Mouse (Mus musculus) layer of hippocampus, adult 18-20 months (tissue): ENCODE results near the gene Coq10b. TPM values are rescaled to one million over a fixed set of nuclear protein-coding genes. Genes with fewer than 3 reads are reported as not detected.

ENCODE experiments used
- DNase-seq, 2 experiments: peaks; one replicate each; pipeline ENCODE4 v3.0.0; 2022; ENCODE audit warnings: low spot score in 2 of 2
- total RNA-seq, 2 experiments: library from RNA; stranded (reverse); gene quantifications; 2 replicates each; pipeline ENCODE4 v1.2.3; 2021

Coq10b gene
- total RNA-seq, 2 experiments from 2014 or later, result 18.2 to 19.7 TPM

DNA sequence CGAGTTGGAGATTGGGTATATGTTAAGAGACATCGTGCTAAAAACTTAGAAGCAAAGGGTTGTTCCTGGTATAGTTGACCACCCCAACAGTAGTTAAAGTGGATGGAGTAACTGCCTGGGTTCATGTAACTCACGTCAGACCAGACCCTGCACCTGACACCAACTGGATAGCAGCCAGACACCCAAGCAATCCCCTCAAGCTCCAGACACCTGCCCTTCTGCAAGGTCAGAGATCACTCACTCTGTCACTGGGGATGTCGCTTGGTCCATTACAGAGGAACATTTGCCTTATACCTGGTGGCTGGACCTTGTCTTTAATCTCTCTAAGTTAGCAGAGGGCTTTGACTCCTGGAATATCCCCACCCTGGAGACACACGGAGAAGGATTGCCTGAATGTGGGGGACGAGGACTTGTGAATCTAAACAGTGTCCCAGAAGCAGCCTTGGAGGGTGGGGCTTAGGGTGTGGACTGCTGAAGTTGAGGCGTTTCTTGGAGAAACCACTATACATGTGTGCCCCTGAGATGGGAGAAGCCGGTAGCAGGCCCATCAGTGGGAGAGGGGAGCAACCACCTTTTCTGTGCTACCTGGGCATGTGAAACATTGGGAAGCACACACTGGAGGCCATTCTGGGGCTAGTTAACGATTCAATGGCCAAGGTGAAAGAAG is 54.5 kb downstream of the Coq10b start:
- DNase-seq, result no peak

DNA sequence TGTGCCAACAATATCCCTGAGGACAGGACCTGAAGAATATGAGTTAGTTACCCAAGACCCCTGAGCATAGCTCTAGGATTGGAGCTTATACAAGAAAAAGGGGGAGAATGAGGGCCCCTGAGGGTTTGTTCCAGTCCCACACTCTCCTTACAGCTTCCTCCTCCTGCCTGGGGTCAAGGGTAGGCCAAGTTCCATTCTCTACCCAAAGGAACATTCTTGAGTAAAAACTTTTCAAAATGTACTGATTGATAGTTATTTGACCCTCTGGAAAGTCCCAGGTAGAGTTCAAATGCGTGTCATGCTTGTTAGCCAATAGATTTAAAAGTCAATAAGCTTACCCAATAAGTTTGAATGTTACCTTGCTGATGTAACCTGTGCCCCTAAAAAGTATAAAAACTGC is 55.1 kb downstream of the Coq10b start:
- DNase-seq, result no peak

DNA sequence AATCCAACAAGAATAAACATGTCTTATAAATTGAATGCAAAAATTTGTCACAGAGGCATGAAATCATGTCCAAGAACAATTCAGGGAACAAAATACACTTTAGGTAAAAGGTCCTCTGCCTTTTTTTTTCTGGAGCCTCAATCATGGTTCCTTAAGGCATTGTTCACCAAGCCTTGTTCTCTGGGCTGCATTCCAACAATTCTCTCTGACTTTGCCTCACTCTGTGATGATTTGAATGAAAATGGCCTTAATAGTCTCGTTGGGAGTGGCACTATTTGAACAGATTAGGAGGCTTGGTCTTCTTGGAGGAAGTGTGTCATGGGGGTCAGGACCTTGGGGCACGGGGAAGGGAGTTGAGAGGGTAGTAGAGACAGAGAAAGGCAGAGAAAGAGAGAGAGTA is 55.9 kb downstream of the Coq10b start:
- no peak for DNase-seq

DNA sequence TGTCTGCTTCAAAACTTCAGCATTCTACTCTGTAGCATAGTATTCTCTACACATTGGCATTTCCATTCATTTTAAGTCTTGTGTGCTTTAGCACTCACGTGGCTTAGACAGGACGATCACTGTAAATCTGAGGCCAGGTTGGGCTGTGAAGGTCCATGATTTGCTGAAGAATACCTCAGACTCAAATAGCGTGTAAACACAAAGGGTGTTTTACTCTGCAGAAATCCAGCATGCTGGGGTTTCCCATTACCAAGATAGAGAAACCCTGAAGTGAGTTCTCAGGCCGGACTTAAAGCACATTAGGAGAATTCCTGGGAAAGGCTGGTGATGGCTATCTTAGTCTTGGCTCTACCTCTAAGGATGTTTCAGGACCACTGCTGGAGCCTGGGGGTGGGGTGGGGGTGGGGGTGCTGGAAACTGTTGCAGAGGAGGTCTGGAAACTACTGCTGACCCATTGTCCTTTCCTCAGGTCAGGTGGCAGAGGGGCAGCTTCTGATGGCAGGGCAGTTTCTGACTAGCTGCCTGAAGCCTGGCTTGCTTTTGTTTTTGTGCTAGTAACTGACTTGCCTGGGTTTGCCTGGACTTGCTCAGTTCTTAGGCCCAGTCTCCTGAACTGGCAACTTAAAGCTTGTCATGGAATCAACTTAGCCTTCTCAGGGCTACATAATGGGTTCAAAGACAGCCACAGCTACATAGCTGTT is 56.6 kb downstream of the Coq10b start:
- no peak for DNase-seq

Other genes starting within 250 kb of the Coq10b start
- gene Ankrd44, start 126.4 kb upstream of the Coq10b start, total RNA-seq, result 10 to 100 TPM; 11.1 to 12.6 TPM
- 100 to 1,000 TPM; 150 to 154 TPM for gene Sf3b1, start 25.3 kb upstream of the Coq10b start, total RNA-seq
- gene Hspe1, start 35.4 kb downstream of the Coq10b start, total RNA-seq, result 100 to 1,000 TPM in 1 of 2 experiments, 10 to 100 TPM in 1; 95.7 to 106 TPM
- 100 to 1,000 TPM; 179 to 181 TPM for gene Hspd1, start 35.5 kb downstream of the Coq10b start, total RNA-seq
- gene Mob4, start 78.5 kb downstream of the Coq10b start, total RNA-seq, result 10 to 100 TPM; 54.8 to 55.1 TPM
- 10 to 100 TPM; 35.6 to 36.4 TPM for gene Rftn2, start 174.0 kb downstream of the Coq10b start, total RNA-seq
- 1 to 10 TPM; 8.1 to 8.6 TPM for gene Mars2, start 184.4 kb downstream of the Coq10b start, total RNA-seq